Mouse (Mus musculus) R1 (cell line): ENCODE measurements around the gene Gatm.
A peak's percentile ranks its signal among the peaks of the same experiment; 100 is the strongest.

Experiments
- DNase-seq: peaks from one replicate; pipeline ENCODE4 v3.0.0-alpha.2; 2018; ENCODE audit warnings: low read depth, low spot score

Gatm gene

GRCm38 (mm10) chr2:122610746-122611653 is at the start of gene Gatm:
Gene Gatm, minus strand, starts transcription at chr2:122611303.
- peak; percentile 53 for DNase-seq

- DNase-seq, result no peak
Observed at GRCm38 (mm10) chr2:122659825-122660224, 48.7 kb upstream of the Gatm start.

GRCm38 (mm10) chr2:122657707-122658524 is 46.8 kb upstream of the Gatm start:
- no peak for DNase-seq

GRCm38 (mm10) chr2:122656767-122657166 is 45.7 kb upstream of the Gatm start:
- DNase-seq, result no peak

- DNase-seq, result no peak
Observed at GRCm38 (mm10) chr2:122656052-122656451, 44.9 kb upstream of the Gatm start.

GRCm38 (mm10) chr2:122652096-122653084 is 41.3 kb upstream of the Gatm start:
- no peak for DNase-seq

- DNase-seq, result no peak
Observed at GRCm38 (mm10) chr2:122638673-122639072, 27.6 kb upstream of the Gatm start.

- DNase-seq, result no peak
Observed at GRCm38 (mm10) chr2:122638029-122638428, 26.9 kb upstream of the Gatm start.

- DNase-seq, result peak; percentile 61
Observed at GRCm38 (mm10) chr2:122637526-122637997, 26.5 kb upstream of the Gatm start.

- DNase-seq, result no peak
Observed at GRCm38 (mm10) chr2:122636686-122637085, 25.6 kb upstream of the Gatm start, which contains the start of gene AA467197. Gene AA467197, plus strand, starts transcription at chr2:122636986.

- DNase-seq, result peak; percentile 73
Observed at GRCm38 (mm10) chr2:122631226-122631801, 20.2 kb upstream of the Gatm start.

- peak; percentile 92 for DNase-seq
Observed at GRCm38 (mm10) chr2:122630465-122631225, 19.5 kb upstream of the Gatm start.

GRCm38 (mm10) chr2:122629871-122630270 is 18.8 kb upstream of the Gatm start:
- DNase-seq, result no peak

GRCm38 (mm10) chr2:122628976-122629375 is 17.9 kb upstream of the Gatm start:
- peak; percentile 53 for DNase-seq

- DNase-seq, result no peak
Observed at GRCm38 (mm10) chr2:122625930-122626329, 14.8 kb upstream of the Gatm start.

GRCm38 (mm10) chr2:122621337-122622110 is 10.4 kb upstream of the Gatm start:
- no peak for DNase-seq

GRCm38 (mm10) chr2:122618719-122619118 is 7.6 kb upstream of the Gatm start:
- DNase-seq, result no peak

- DNase-seq, result no peak
Observed at GRCm38 (mm10) chr2:122617792-122618191, 6.7 kb upstream of the Gatm start.

GRCm38 (mm10) chr2:122616237-122616636 is 5.1 kb upstream of the Gatm start:
- DNase-seq, result no peak
